Mouse (Mus musculus): ENCODE measurements around the gene Ssr2. TPM values are rescaled to one million over a fixed set of nuclear protein-coding genes. Genes with fewer than 3 reads are reported as not detected.

Gene Ssr2
- polyA plus RNA-seq, 1 experiment from 2014 or later = 278 TPM

DNA sequence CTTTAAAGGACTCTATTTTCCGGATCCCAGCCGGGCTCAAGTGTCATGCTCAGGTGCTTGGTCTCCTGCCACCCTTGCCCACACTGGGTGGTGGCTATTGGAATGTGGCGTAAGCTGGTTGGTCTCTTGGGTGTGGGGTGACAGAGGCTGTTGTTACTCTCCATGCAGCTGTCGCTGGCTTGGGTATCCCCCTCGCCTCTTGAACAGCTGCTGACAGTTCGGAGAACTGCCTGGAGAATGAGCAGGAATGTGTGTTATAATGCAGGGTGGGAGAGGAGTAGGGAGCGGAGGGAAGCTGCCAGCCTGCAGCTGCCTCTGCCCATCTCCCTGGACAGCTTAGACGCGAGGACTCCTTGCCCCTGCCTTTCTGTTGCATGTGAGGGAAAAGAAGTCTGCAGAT lies 54.3 kb downstream of the Ssr2 start:
- Histone ChIP-seq H3K4me3 (ENCODE audit: low read depth, low read length) (no peak overlapping the region), H3K27me3 (ENCODE audit: insufficient read depth, low read length) (no peaks in the 10 kb centered on the region), H3K36me3 (ENCODE audit: insufficient read depth) (peaks cover 86% of the 10 kb centered on the region), H3K27ac (ENCODE audit: low read depth) (peak overlapping the region; percentile 6; the same call in 1 of the 2 replicates), H3K4me1 (ENCODE audit: insufficient read depth) (peaks cover 8% of the 10 kb centered on the region), H3K9me3 (ENCODE audit: low read depth, low read length) (no peaks in the 10 kb centered on the region), H3K4me2 (no peak overlapping the region), H3K9ac (no peak overlapping the region)
- no peak for TF ChIP-seq CTCF (IDR thresholded peaks at IDR 0.05; ENCODE audit: low read depth)
- ATAC-seq (ENCODE audit: insufficient read depth) = no peak
- WGBS = 65% methylated on average over 9 of the region's 9 CpGs
- DNase-seq = no peak

DNA sequence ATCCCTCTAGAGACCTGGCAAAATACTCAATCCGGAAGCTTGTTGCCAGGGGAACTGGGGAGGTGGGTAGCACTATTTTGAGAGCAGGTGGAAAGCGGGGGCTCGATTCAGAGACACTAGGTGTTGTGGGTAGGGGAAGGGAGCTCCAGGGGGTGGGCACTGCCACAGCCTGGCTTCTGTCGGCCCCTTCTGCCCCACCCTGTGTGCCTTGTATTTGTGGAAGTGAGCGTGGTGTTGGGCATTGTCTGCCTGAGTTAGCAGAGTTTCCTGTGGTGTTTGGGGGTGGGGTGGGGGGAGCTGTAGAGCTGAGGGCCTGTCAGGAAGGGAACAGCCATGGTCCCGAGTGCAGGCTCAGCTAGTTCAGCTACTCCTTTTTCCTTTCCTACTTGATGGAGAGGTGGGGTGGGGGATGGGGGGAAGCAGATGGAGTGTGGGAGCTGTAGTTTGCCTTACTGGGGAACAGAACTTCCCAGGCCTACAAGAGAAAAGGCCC lies 55.2 kb downstream of the Ssr2 start:
- no peak overlapping the region for H3K4me3 ChIP-seq (ENCODE audit: low read depth, low read length)
- H3K27ac ChIP-seq (ENCODE audit: low read depth) = no peak overlapping the region
- TF ChIP-seq CTCF (IDR thresholded peaks at IDR 0.05; ENCODE audit: low read depth) = no peak
- ATAC-seq (ENCODE audit: insufficient read depth) = 0 out of 2 replicates have a peak, but pooled peaks have one; percentile 32
- H3K36me3 ChIP-seq (ENCODE audit: insufficient read depth) = peaks cover 86% of the 10 kb centered on the region
- 57% methylated on average over 6 of the region's 6 CpGs for WGBS
- no peaks in the 10 kb centered on the region for H3K9me3 ChIP-seq (ENCODE audit: low read depth, low read length)
- no peak overlapping the region for H3K9ac ChIP-seq
- H3K27me3 ChIP-seq (ENCODE audit: insufficient read depth, low read length) = no peaks in the 10 kb centered on the region
- H3K4me2 ChIP-seq = no peak overlapping the region
- DNase-seq = peak; percentile 31
- peaks cover 5% of the 10 kb centered on the region; the same call in 1 of the 2 replicates for H3K4me1 ChIP-seq (ENCODE audit: insufficient read depth)

DNA sequence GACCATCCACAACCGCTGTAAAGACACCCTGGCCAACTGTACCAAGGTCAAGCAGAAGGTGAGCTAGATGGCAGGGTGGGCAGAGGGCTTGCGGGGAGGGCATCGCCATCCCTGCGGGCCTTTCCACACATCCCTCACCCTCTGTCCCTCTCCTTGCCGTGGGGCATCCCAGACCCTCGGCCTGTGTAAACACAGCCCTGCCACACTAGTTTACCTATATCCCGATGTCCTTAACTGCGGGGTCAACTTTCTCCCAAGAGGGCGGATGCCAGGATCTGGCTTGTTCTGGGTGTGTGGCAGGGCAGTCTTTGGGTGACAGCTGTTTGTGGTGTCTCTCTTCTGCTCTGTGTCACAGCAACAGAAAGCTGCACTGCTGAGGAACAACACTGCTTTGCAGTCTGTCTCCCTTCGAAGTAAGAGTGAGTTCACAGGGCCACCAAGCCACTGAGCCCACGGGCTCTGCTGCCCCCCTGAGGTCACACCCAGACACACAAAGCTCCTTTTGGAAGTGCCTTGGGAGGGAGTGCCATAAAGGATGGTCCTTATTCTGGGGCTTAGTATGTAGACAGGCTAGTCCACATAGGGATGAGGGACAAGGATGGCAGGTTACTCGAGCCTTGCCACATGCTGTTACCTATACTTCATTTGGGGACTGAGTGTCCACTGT lies 56.4 kb downstream of the Ssr2 start:
- H3K9me3 ChIP-seq (ENCODE audit: low read depth, low read length) = no peaks in the 10 kb centered on the region
- no peak for ATAC-seq (ENCODE audit: insufficient read depth)
- H3K4me3 ChIP-seq (ENCODE audit: low read depth, low read length) = no peak overlapping the region
- H3K4me1 ChIP-seq (ENCODE audit: insufficient read depth) = peaks cover 5% of the 10 kb centered on the region; the same call in 1 of the 2 replicates
- DNase-seq = peak; percentile 72
- no peaks in the 10 kb centered on the region for H3K27me3 ChIP-seq (ENCODE audit: insufficient read depth, low read length)
- no peak overlapping the region for H3K9ac ChIP-seq
- WGBS = 67% methylated on average over 12 of the region's 12 CpGs
- H3K27ac ChIP-seq (ENCODE audit: low read depth) = no peak overlapping the region
- TF ChIP-seq CTCF (IDR thresholded peaks at IDR 0.05; ENCODE audit: low read depth) = peak; percentile 70
- peaks cover 91% of the 10 kb centered on the region for H3K36me3 ChIP-seq (ENCODE audit: insufficient read depth)
- H3K4me2 ChIP-seq = no peak overlapping the region

DNA sequence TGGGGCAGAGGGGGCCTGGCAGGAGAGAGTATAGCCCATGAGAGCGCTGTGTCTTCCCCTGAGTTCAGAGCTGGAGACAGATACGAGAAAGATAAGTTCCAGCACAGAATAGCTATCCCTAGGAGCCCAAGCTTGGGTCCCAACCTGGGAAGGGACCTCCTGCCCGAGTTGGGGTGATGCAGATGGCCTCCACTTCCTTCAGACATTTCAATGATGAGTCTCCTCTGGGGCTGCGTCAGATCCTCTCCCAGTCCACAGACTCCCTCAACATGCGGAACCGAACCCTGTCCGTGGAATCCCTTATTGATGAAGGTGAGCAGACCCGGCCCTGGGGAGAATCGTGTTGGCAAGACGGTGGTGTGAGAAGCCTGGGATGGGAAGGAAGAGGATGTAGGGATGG lies 57.4 kb downstream of the Ssr2 start:
- H3K4me3 ChIP-seq (ENCODE audit: low read depth, low read length) = no peak overlapping the region
- no peak for DNase-seq
- H3K9ac ChIP-seq = no peak overlapping the region
- TF ChIP-seq CTCF (IDR thresholded peaks at IDR 0.05; ENCODE audit: low read depth) = no peak
- no peak for ATAC-seq (ENCODE audit: insufficient read depth)
- no peak overlapping the region for H3K27ac ChIP-seq (ENCODE audit: low read depth)
- H3K9me3 ChIP-seq (ENCODE audit: low read depth, low read length) = no peaks in the 10 kb centered on the region
- WGBS = 96% methylated on average over 10 of the region's 10 CpGs
- no peak overlapping the region for H3K4me2 ChIP-seq
- H3K36me3 ChIP-seq (ENCODE audit: insufficient read depth) = peaks cover 91% of the 10 kb centered on the region
- H3K4me1 ChIP-seq (ENCODE audit: insufficient read depth) = peaks cover 5% of the 10 kb centered on the region; the same call in 1 of the 2 replicates
- H3K27me3 ChIP-seq (ENCODE audit: insufficient read depth, low read length) = no peaks in the 10 kb centered on the region

DNA sequence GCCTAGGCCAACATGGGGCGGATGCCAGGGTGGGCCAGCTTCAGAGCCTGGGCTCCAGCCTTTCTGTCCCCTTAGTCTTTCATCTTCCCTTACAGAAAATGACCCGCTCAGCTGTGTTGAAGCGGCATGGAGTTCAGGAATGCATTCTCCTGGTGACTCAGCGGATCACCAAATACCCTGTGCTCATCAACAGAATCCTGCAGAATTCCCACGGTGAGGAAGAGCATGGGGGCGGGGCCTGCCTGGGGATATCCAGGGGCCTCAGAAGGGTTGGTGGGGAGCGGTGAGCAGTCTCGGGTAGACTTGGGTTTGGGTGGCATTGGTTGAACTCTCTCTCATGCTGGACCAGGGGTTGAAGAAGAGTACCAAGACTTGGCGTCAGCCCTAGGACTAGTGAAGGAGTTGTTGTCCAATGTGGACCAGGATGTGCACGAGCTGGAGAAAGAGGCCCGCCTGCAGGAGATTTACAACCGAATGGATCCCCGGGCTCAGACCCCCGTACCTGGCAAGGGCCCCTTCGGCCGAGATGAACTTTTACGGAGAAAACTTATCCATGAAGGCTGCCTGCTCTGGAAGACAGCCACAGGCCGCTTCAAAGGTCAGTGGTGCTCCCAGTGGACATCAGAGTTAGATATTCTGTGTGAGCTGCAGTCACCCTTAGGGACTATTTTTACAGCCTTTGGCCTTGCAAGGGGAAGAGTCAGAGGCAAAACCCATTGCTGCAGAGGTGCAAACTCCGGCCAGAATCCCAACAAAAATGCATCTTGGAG lies 60.0 kb downstream of the Ssr2 start:
- WGBS = 91% methylated on average over 19 of the region's 19 CpGs
- ATAC-seq (ENCODE audit: insufficient read depth) = no peak
- Histone ChIP-seq H3K4me3 (ENCODE audit: low read depth, low read length) (no peak overlapping the region), H3K27me3 (ENCODE audit: insufficient read depth, low read length) (no peaks in the 10 kb centered on the region), H3K4me1 (ENCODE audit: insufficient read depth) (no peaks in the 10 kb centered on the region), H3K27ac (ENCODE audit: low read depth) (no peak overlapping the region), H3K4me2 (no peak overlapping the region), H3K36me3 (ENCODE audit: insufficient read depth) (peaks cover 98% of the 10 kb centered on the region), H3K9ac (no peak overlapping the region), H3K9me3 (ENCODE audit: low read depth, low read length) (no peaks in the 10 kb centered on the region)
- DNase-seq = no peak
- no peak for TF ChIP-seq CTCF (IDR thresholded peaks at IDR 0.05; ENCODE audit: low read depth)

DNA sequence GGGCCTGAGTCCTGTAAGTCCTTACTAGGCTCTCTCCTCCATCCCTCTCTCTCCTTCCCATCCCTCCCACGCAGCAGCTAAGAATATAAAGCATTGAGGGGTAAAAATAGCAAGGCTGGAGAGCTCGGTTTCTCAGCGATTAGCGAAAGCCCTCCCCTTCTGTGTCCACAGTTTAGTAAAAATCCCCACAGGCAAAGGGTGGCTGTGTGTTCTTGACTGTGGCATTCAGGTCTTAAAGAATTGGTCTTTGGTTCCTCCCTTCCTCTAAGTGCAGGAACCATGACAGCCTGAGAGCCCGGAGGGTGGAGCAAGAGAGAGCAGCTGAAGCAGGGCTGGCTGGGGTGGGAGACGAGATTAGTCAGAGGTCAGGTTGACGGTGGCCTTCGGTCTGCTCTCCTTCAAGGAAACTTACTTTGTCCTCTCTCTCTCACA lies 60.9 kb downstream of the Ssr2 start:
- DNase-seq (no peak), ATAC-seq (ENCODE audit: insufficient read depth) (no peak)
- no peak for TF ChIP-seq CTCF (IDR thresholded peaks at IDR 0.05; ENCODE audit: low read depth)
- 93% methylated on average over 8 of the region's 8 CpGs for WGBS
- H3K4me2 ChIP-seq = no peak overlapping the region
- H3K36me3 ChIP-seq (ENCODE audit: insufficient read depth) = peaks cover 98% of the 10 kb centered on the region
- no peak overlapping the region for H3K9ac ChIP-seq
- no peaks in the 10 kb centered on the region for H3K27me3 ChIP-seq (ENCODE audit: insufficient read depth, low read length)
- no peaks in the 10 kb centered on the region for H3K9me3 ChIP-seq (ENCODE audit: low read depth, low read length)
- H3K4me3 ChIP-seq (ENCODE audit: low read depth, low read length) = no peak overlapping the region
- no peaks in the 10 kb centered on the region for H3K4me1 ChIP-seq (ENCODE audit: insufficient read depth)
- no peak overlapping the region for H3K27ac ChIP-seq (ENCODE audit: low read depth)

DNA sequence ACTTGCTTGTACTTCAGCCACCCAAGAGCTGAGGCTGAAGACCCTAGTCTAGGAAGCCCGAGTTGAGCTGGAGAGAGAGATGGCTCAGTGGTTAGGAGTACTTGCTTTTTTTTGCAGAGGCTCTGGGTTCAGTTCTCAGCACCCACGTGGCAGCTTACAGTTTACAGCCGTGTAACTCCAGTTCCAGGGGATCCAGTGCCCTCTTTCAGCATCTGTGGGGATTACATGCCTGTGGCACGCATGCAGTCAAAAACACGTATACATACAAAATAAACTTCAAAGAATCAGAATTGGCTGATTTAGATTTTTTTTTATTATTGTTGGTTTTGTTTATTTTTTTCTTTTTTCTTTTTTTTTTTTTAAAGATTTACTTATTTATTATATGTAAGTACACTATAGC lies 61.5 kb downstream of the Ssr2 start:
- ATAC-seq (ENCODE audit: insufficient read depth) (no peak), DNase-seq (no peak)
- Histone ChIP-seq H3K4me1 (ENCODE audit: insufficient read depth) (no peaks in the 10 kb centered on the region), H3K9me3 (ENCODE audit: low read depth, low read length) (no peaks in the 10 kb centered on the region), H3K27me3 (ENCODE audit: insufficient read depth, low read length) (no peaks in the 10 kb centered on the region), H3K36me3 (ENCODE audit: insufficient read depth) (peaks cover 98% of the 10 kb centered on the region), H3K4me2 (no peak overlapping the region), H3K9ac (no peak overlapping the region), H3K4me3 (ENCODE audit: low read depth, low read length) (no peak overlapping the region), H3K27ac (ENCODE audit: low read depth) (no peak overlapping the region)
- WGBS = 93% methylated on average over 5 of the region's 5 CpGs
- TF ChIP-seq CTCF (IDR thresholded peaks at IDR 0.05; ENCODE audit: low read depth) = no peak; the same call in 1 of the 2 replicates

MicroRNA genes within 50 kb of the gene (microRNA counts, 519-probe panel; counts per million panel counts)
- microRNA mmu-miR-1905 = 30.5 counts per million

Small RNA genes lying within 50 kb of the gene (microRNA-seq; reads per million reads assigned to microRNA genes)
- not detected for gene Mir1905 (ENCODE audit: borderline number of aligned reads)

Other genes with a start within 250 kb of the Ssr2 start
- gene Tmem79, start 239.7 kb upstream of the Ssr2 start, polyA plus RNA-seq (2014; fragmentation: Nextera tagmentation; extraction: Ambion mirVana) = 5.0 and 5.9 TPM in 2 replicates
- 47.8 and 54.4 TPM in 2 replicates for gene Smg5, start 239.6 kb upstream of the Ssr2 start, polyA plus RNA-seq (2014; fragmentation: Nextera tagmentation; extraction: Ambion mirVana)
- gene Paqr6, start 211.3 kb upstream of the Ssr2 start, polyA plus RNA-seq (2014; fragmentation: Nextera tagmentation; extraction: Ambion mirVana) = 4.5 and 4.9 TPM in 2 replicates
- 0.19 and 0.24 TPM in 2 replicates for gene Bglap3, start 203.1 kb upstream of the Ssr2 start, polyA plus RNA-seq (2014; fragmentation: Nextera tagmentation; extraction: Ambion mirVana)
- not detected in 2 replicates for gene Bglap2, start 197.2 kb upstream of the Ssr2 start, polyA plus RNA-seq (2014; fragmentation: Nextera tagmentation; extraction: Ambion mirVana)
- gene Bglap, start 191.4 kb upstream of the Ssr2 start, polyA plus RNA-seq (2014; fragmentation: Nextera tagmentation; extraction: Ambion mirVana) = not detected in 2 replicates
- gene Pmf1, start 165.5 kb upstream of the Ssr2 start, polyA plus RNA-seq (2014; fragmentation: Nextera tagmentation; extraction: Ambion mirVana) = 162 and 173 TPM in 2 replicates
- gene Slc25a44, start 150.7 kb upstream of the Ssr2 start, polyA plus RNA-seq (2014; fragmentation: Nextera tagmentation; extraction: Ambion mirVana) = 16.6 and 18.3 TPM in 2 replicates
- gene Sema4a, start 114.7 kb upstream of the Ssr2 start, polyA plus RNA-seq (2014; fragmentation: Nextera tagmentation; extraction: Ambion mirVana) = 2.8 TPM in 2 replicates
- gene Lmna, start 65.9 kb upstream of the Ssr2 start, polyA plus RNA-seq (2014; fragmentation: Nextera tagmentation; extraction: Ambion mirVana) = 70.0 TPM in 2 replicates
- 25.0 and 25.4 TPM in 2 replicates for gene Mex3a, start 43.5 kb upstream of the Ssr2 start, polyA plus RNA-seq (2014; fragmentation: Nextera tagmentation; extraction: Ambion mirVana)
- gene Rab25, start 27.6 kb upstream of the Ssr2 start, polyA plus RNA-seq (2014; fragmentation: Nextera tagmentation; extraction: Ambion mirVana) = 21.3 and 22.1 TPM in 2 replicates
- 77.6 and 93.9 TPM in 2 replicates for gene Lamtor2, start 22.8 kb upstream of the Ssr2 start, polyA plus RNA-seq (2014; fragmentation: Nextera tagmentation; extraction: Ambion mirVana)
- gene Ubqln4, start 22.1 kb upstream of the Ssr2 start, polyA plus RNA-seq (2014; fragmentation: Nextera tagmentation; extraction: Ambion mirVana) = 64.9 and 68.5 TPM in 2 replicates
- 115 and 127 TPM in 2 replicates for gene Arhgef2, start 30.1 kb downstream of the Ssr2 start, polyA plus RNA-seq (2014; fragmentation: Nextera tagmentation; extraction: Ambion mirVana)
- gene Rxfp4, start 77.3 kb downstream of the Ssr2 start, polyA plus RNA-seq (2014; fragmentation: Nextera tagmentation; extraction: Ambion mirVana) = not detected in 2 replicates
- gene Khdc4, start 109.9 kb downstream of the Ssr2 start, polyA plus RNA-seq (2014; fragmentation: Nextera tagmentation; extraction: Ambion mirVana) = 89.2 and 100 TPM in 2 replicates
- gene Rit1, start 141.0 kb downstream of the Ssr2 start, polyA plus RNA-seq (2014; fragmentation: Nextera tagmentation; extraction: Ambion mirVana) = 56.9 and 58.4 TPM in 2 replicates
- 6.3 and 7.6 TPM in 2 replicates for gene Syt11, start 199.3 kb downstream of the Ssr2 start, polyA plus RNA-seq (2014; fragmentation: Nextera tagmentation; extraction: Ambion mirVana)

Data from lung, embryonic 14.5 days (tissue).